Mouse (Mus musculus) heart, postnatal 0 days (tissue): ENCODE measurements around the gene Ppm1g.

ENCODE experiments used
- CTCF ChIP-seq: IDR thresholded peaks from 2 replicates; pipeline ENCODE4 v1.5.1; 2016; ENCODE audit warnings: antibody characterized with exemption, control low read depth, low read depth
- EP300 ChIP-seq: IDR thresholded peaks from 2 replicates; pipeline ENCODE4 v1.6.1; 2016; ENCODE audit warnings: antibody characterized with exemption, low read depth

DNA sequence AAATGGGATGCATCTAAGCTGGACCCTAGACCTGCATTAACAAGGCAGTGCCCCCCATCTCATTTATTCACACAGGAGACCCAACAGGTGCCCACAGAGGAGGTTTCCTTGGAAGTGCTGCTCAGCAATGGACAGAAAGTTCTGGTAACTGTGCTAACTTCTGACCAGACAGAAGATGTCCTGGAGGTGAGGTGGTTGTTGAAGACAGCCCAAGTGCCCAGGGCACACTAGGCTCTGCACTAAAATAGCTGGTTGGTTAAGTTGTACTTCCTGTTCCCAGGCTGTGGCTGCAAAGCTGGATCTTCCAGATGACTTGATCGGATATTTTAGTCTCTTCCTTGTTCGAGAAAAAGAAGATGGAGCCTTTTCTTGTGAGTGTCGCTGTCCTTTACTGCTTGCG is 24.8 kb downstream of the Ppm1g start:
- TF ChIP-seq EP300 (no peak), CTCF (no peak)
